Mouse (Mus musculus): Measurements from ENCODE around the gene Micall1.

- no peak for TF ChIP-seq POLR2A (IDR thresholded peaks at IDR 0.05; ENCODE audit: borderline replicate concordance, control insufficient read depth, low read depth, low read length)
- no peak for TF ChIP-seq CTCF (IDR thresholded peaks at IDR 0.05; ENCODE audit: control insufficient read depth, insufficient read depth, low read length)
These were observed 1.8 kb downstream of the Micall1 start for GRCm38 (mm10) chr15:79110528-79110927.

Data from bone marrow, adult 2 months (tissue).